In the genomic region with DNA sequence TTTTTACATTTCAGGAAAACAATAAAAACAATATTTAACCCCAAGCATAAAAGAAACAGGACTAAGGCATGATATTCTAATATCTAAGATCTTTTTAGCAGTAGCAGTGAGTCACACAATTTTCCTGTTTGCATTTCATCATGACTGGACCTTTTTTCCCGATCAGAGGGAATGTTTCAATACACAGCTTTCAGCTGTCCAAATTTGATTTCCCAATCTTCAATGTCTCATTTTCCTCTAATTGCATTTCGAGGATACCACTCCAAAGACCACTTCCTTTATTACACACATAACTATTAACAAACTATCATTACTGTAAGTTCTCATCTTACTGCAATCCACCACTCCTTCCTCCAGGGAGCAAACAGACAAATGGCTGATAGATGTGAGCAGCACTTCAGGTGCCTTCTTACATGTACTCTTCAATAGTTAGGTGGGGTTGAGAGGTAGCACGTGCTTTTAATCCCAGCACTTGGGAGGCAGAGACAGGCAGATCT, we compare ENCODE assay signal across 22 mouse cellular contexts. TPM values are rescaled to one million over a fixed set of nuclear protein-coding genes. Genes with fewer than 3 reads are reported as not detected.
"Had no signal": no experiment of that assay in that cellular context is flagged by ENCODE, and none has a peak within 500 bp of the region (broad histone marks: within the 10 kb centered on the region; RNA-seq: fewer than 3 reads in every experiment).

No protein-coding gene starts in this region.

- DNase-seq: lung, adult 18-20 months; lung, embryonic 14.5 days; lung, postnatal 14 days; lung, postnatal 36 days; midbrain, embryonic 14.5 days; retina, postnatal 1 day; right cerebral cortex, adult 18-20 months; right cerebral cortex, postnatal 25 days; right cerebral cortex, postnatal 4 days; thymus, adult 2 months; thymus, postnatal 25 days; thymus, postnatal 4 days had no signal

- H3K27me3 ChIP-seq: midbrain, embryonic 12.5 days; neural tube, embryonic 13.5 days; neural tube, embryonic 15.5 days; stomach, embryonic 15.5 days had no signal

- H3K4me1 ChIP-seq: midbrain, embryonic 10.5 days; midbrain, embryonic 12.5 days; neural tube, embryonic 13.5 days; neural tube, embryonic 15.5 days; stomach, embryonic 15.5 days had no signal

- H3K27ac ChIP-seq: liver, embryonic 14.5 days; midbrain, embryonic 10.5 days; midbrain, embryonic 12.5 days; neural tube, embryonic 13.5 days; neural tube, embryonic 15.5 days; stomach, embryonic 15.5 days; stomach, postnatal 0 days had no signal

- H3K9ac ChIP-seq: liver, embryonic 14.5 days; lung, embryonic 14.5 days; midbrain, embryonic 12.5 days; neural tube, embryonic 13.5 days; neural tube, embryonic 15.5 days; stomach, embryonic 15.5 days had no signal

- H3K4me2 ChIP-seq: lung, embryonic 14.5 days; midbrain, embryonic 12.5 days; neural tube, embryonic 13.5 days; neural tube, embryonic 15.5 days; stomach, embryonic 15.5 days had no signal

- H3K4me3 ChIP-seq: midbrain, embryonic 10.5 days; midbrain, embryonic 12.5 days; myocyte; neural tube, embryonic 13.5 days; neural tube, embryonic 15.5 days; stomach, embryonic 15.5 days had no signal

- H3K9me3 ChIP-seq: midbrain, embryonic 10.5 days; midbrain, embryonic 12.5 days; neural tube, embryonic 13.5 days; neural tube, embryonic 15.5 days; stomach, embryonic 15.5 days had no signal

- ATAC-seq: midbrain, embryonic 16.5 days had no signal

- H3K36me3 ChIP-seq: midbrain, embryonic 10.5 days; midbrain, embryonic 12.5 days; neural tube, embryonic 13.5 days; neural tube, embryonic 15.5 days; stomach, embryonic 15.5 days had no signal

RNA-seq across cellular contexts. Expression of a gene that starts 33.4 kb away (rescaled TPM):
- total RNA-seq: megakaryocyte-erythroid progenitor cell, adult 5-6 weeks had no signal
